Mouse (Mus musculus) spleen, adult 18-20 months (tissue): Measurements from ENCODE around the gene Acot12.

Experiments
- DNase-seq, 2 experiments: peaks; one replicate each; pipeline ENCODE4 v3.0.0; 2022; ENCODE audit warnings: mixed read lengths in 2 of 2

Acot12 gene

DNA sequence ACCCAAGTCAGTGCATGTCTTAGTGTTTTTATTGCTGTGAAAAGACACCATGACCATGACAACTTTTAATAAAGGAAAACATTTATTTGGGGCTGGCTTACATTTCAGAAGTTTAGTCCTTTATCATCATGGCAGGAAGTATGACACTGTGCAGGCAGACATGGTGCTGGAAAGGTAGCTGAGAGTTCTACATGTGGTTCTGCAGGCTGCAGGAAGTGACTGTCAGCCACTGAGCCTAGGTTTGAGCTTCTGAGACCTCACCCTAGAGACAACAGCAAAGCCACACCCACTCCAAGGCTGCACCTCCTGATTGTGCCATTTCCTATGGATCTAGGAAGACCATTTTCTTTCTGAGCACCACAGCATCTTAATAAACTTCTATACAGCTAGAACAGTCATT is 86.6 kb downstream of the Acot12 start:
- DNase-seq, result no peak
